Mouse (Mus musculus): ENCODE results near the gene Lipk.

- no peak for TF ChIP-seq CTCF (conservative IDR thresholded peaks at IDR 0.05; ENCODE audit: insufficient read depth, insufficient read length, low read depth, low read length)
- no peak for TF ChIP-seq POLR2A (IDR thresholded peaks at IDR 0.05; ENCODE audit: low read depth, low read length)
Observed at GRCm38 (mm10) chr19:34074239-34074638, 66.1 kb downstream of the Lipk start.

Data from kidney, adult 2 months (tissue).